Mouse (Mus musculus): ENCODE data around the gene Zranb2.
A peak's percentile ranks its signal among the peaks of the same experiment; 100 is the strongest.

Zranb2 gene

GRCm38 (mm10) chr3:157533964-157534785 lies at the start of gene Zranb2:
TSS of gene Zranb2 (plus strand) at chr3:157534160.
- peak; percentile 97 to 98 for DNase-seq

GRCm38 (mm10) chr3:157492043-157492442 lies 41.9 kb upstream of the Zranb2 start:
- no peak for DNase-seq

- no peak for DNase-seq
Measured at GRCm38 (mm10) chr3:157502216-157502615, 31.7 kb upstream of the Zranb2 start.

- DNase-seq, result no peak
Measured at GRCm38 (mm10) chr3:157514116-157514796, 19.7 kb upstream of the Zranb2 start.

- no peak for DNase-seq
Measured at GRCm38 (mm10) chr3:157516471-157516870, 17.5 kb upstream of the Zranb2 start.

GRCm38 (mm10) chr3:157517992-157518391 lies 16.0 kb upstream of the Zranb2 start:
- DNase-seq, result peak in 1 of 2 experiments; percentile 4

GRCm38 (mm10) chr3:157520433-157520832 lies 13.5 kb upstream of the Zranb2 start:
- peak; percentile 79 to 85 for DNase-seq

- DNase-seq, result no peak
Measured at GRCm38 (mm10) chr3:157523834-157524233, 10.1 kb upstream of the Zranb2 start.

- DNase-seq, result no peak
Measured at GRCm38 (mm10) chr3:157531585-157531984, 2.4 kb upstream of the Zranb2 start.

- no peak for DNase-seq
Measured at GRCm38 (mm10) chr3:157534786-157535415, 941 bp downstream of the Zranb2 start.

- DNase-seq, result no peak
Measured at GRCm38 (mm10) chr3:157549323-157549722, 15.4 kb downstream of the Zranb2 start.

GRCm38 (mm10) chr3:157549758-157550600 lies 16.0 kb downstream of the Zranb2 start:
- no peak for DNase-seq

- peak; percentile 36 to 38 for DNase-seq
Measured at GRCm38 (mm10) chr3:157565196-157565595, 31.2 kb downstream of the Zranb2 start.

- peak; percentile 41 to 46 for DNase-seq
Measured at GRCm38 (mm10) chr3:157566725-157567565, 33.0 kb downstream of the Zranb2 start, which contains the start of gene Ptger3. TSS of gene Ptger3 (plus strand) at chr3:157566892.

GRCm38 (mm10) chr3:157567566-157568132 lies 33.7 kb downstream of the Zranb2 start:
- peak in 1 of 2 experiments; percentile 7 for DNase-seq

GRCm38 (mm10) chr3:157572011-157572410 lies 38.1 kb downstream of the Zranb2 start:
- DNase-seq, result no peak

- DNase-seq, result peak in 1 of 2 experiments; percentile 10
Measured at GRCm38 (mm10) chr3:157575441-157576342, 41.7 kb downstream of the Zranb2 start.

- DNase-seq, result no peak
Measured at GRCm38 (mm10) chr3:157576343-157576722, 42.4 kb downstream of the Zranb2 start.

- DNase-seq, result no peak
Measured at GRCm38 (mm10) chr3:157576862-157577261, 42.9 kb downstream of the Zranb2 start.

All from cerebellum, postnatal 14 days (tissue).